Mouse (Mus musculus) hindbrain, embryonic 16.5 days (tissue): ENCODE results near the gene Susd6. TPM values are rescaled to one million over a fixed set of nuclear protein-coding genes. Genes with fewer than 3 reads are reported as not detected.
A peak's percentile ranks its signal among the peaks of the same experiment; 100 is the strongest.

Experiments
- ATAC-seq: fragments of 200-750 bp; cut with Nextera tagmentation; 2 replicates; pipeline ENCODE4 v1.8.0; 2017; ENCODE audit warnings: moderate TSS enrichment, moderate library complexity
- H3K27ac ChIP-seq: fragments of 300-500 bp; sonication (generic); 2 replicates; pipeline ENCODE4 v1.5.1; 2014; ENCODE audit warnings: low read depth, mild to moderate bottlenecking, control low read depth, low read length, moderate library complexity
- H3K27me3 ChIP-seq: fragments of 300-500 bp; sonication (generic); replicated peaks from 2 replicates; pipeline ENCODE4 v1.6.1; 2014; ENCODE audit warnings: low read length; ENCODE audit not compliant: control insufficient read depth, insufficient read depth
- H3K36me3 ChIP-seq: fragments of 300-500 bp; sonication (generic); 2 replicates; pipeline ENCODE4 v1.6.1; 2014; ENCODE audit warnings: mild to moderate bottlenecking, low read length, moderate library complexity, mixed read lengths; ENCODE audit not compliant: control insufficient read depth, insufficient read depth
- H3K4me1 ChIP-seq: fragments of 300-500 bp; sonication (generic); 2 replicates; pipeline ENCODE4 v1.6.1; 2014; ENCODE audit warnings: low read depth, low read length; ENCODE audit not compliant: control insufficient read depth, insufficient read depth
- H3K4me2 ChIP-seq: fragments of 300-500 bp; sonication (generic); 2 replicates; pipeline ENCODE4 v1.6.1; 2014; ENCODE audit warnings: mild to moderate bottlenecking, low read length, control low read depth, moderate library complexity
- H3K4me3 ChIP-seq: fragments of 300-500 bp; sonication (generic); 2 replicates; pipeline ENCODE4 v1.5.1; 2014; ENCODE audit warnings: mild to moderate bottlenecking, low read length, control low read depth, moderate library complexity
- H3K9ac ChIP-seq: fragments of 300-500 bp; sonication (generic); 2 replicates; pipeline ENCODE4 v1.6.1; 2014; ENCODE audit warnings: low read depth, mild to moderate bottlenecking, control low read depth, low read length, moderate library complexity
- H3K9me3 ChIP-seq: fragments of 300-500 bp; sonication (generic); 2 replicates; pipeline ENCODE4 v1.6.1; 2014; ENCODE audit warnings: mild to moderate bottlenecking, low read length, moderate library complexity; ENCODE audit not compliant: control insufficient read depth
- WGBS: fragments of 180-500 bp; shearing (Covaris S2); extraction: QIAGEN DNeasy Blood & Tissue Kit; methylation state at CpG from one replicate; pipeline ENCODE4 v1.1.7; 2014; 5-methylcytosine and 5-hydroxymethylcytosine counted together
- polyA plus RNA-seq: library from polyadenylated mRNA; unstranded; fragments of >200 nt; fragmentation: Nextera tagmentation; extraction: Ambion mirVana; gene quantifications from 2 replicates; pipeline ENCODE4 v1.2.1, GENCODE M21; 2015

Gene Susd6
- polyA plus RNA-seq, 1 experiment from 2014 or later = 9.9 TPM

- Histone ChIP-seq H3K9ac (no peak overlapping the region), H3K4me2 (no peak overlapping the region), H3K4me1 (peaks cover 7% of the 10 kb centered on the region), H3K27ac (no peak overlapping the region), H3K4me3 (no peak overlapping the region), H3K27me3 (no peaks in the 10 kb centered on the region), H3K36me3 (no peaks in the 10 kb centered on the region), H3K9me3 (no peaks in the 10 kb centered on the region)
- WGBS = 94% methylated on average over 4 of the region's 4 CpGs
- ATAC-seq = no peak
Measured at GRCm38 (mm10) chr12:80865175-80865574, 74.9 kb downstream of the Susd6 start.

- no peak overlapping the region for H3K4me2 ChIP-seq
- H3K9ac ChIP-seq = no peak overlapping the region
- ATAC-seq = no peak
- no peaks in the 10 kb centered on the region for H3K9me3 ChIP-seq
- H3K27ac ChIP-seq = no peak overlapping the region
- peaks cover 7% of the 10 kb centered on the region for H3K4me1 ChIP-seq
- no peaks in the 10 kb centered on the region for H3K36me3 ChIP-seq
- 69% methylated on average over 2 of the region's 2 CpGs for WGBS
- no peak overlapping the region for H3K4me3 ChIP-seq
- H3K27me3 ChIP-seq = no peaks in the 10 kb centered on the region
Measured at GRCm38 (mm10) chr12:80866023-80866422, 75.7 kb downstream of the Susd6 start.

GRCm38 (mm10) chr12:80867083-80867482, 76.8 kb downstream of the Susd6 start:
- no peak overlapping the region for H3K27ac ChIP-seq
- H3K4me3 ChIP-seq = no peak overlapping the region
- 86% methylated on average over 3 of the region's 3 CpGs for WGBS
- no peaks in the 10 kb centered on the region for H3K27me3 ChIP-seq
- H3K9ac ChIP-seq = no peak overlapping the region
- H3K4me1 ChIP-seq = peaks cover 4% of the 10 kb centered on the region
- no peak for ATAC-seq
- H3K4me2 ChIP-seq = no peak overlapping the region
- no peaks in the 10 kb centered on the region for H3K36me3 ChIP-seq
- no peaks in the 10 kb centered on the region for H3K9me3 ChIP-seq

- no peaks in the 10 kb centered on the region for H3K9me3 ChIP-seq
- H3K4me2 ChIP-seq = no peak overlapping the region
- ATAC-seq = no peak
- peaks cover 3% of the 10 kb centered on the region for H3K4me1 ChIP-seq
- no peaks in the 10 kb centered on the region for H3K27me3 ChIP-seq
- WGBS = 84% methylated on average over 7 of the region's 7 CpGs
- no peaks in the 10 kb centered on the region for H3K36me3 ChIP-seq
- no peak overlapping the region for H3K9ac ChIP-seq
- no peak overlapping the region for H3K27ac ChIP-seq
- no peak overlapping the region for H3K4me3 ChIP-seq
Measured at GRCm38 (mm10) chr12:80868401-80868800, 78.1 kb downstream of the Susd6 start.

GRCm38 (mm10) chr12:80877215-80878092, 87.1 kb downstream of the Susd6 start:
- 77% methylated on average over 7 of the region's 7 CpGs for WGBS
- H3K4me2 ChIP-seq = no peak overlapping the region
- H3K4me1 ChIP-seq = 0 out of 2 replicates have a peak, but pooled peaks cover 4% of the 10 kb centered on the region
- ATAC-seq = peak; percentile 48; the same call in 1 of the 2 replicates
- H3K27ac ChIP-seq = no peak overlapping the region
- no peaks in the 10 kb centered on the region for H3K27me3 ChIP-seq
- H3K9me3 ChIP-seq = no peaks in the 10 kb centered on the region
- no peak overlapping the region for H3K4me3 ChIP-seq
- H3K9ac ChIP-seq = no peak overlapping the region
- H3K36me3 ChIP-seq = peaks cover 15% of the 10 kb centered on the region

- 73% methylated on average over 6 of the region's 6 CpGs for WGBS
- Histone ChIP-seq H3K27me3 (no peaks in the 10 kb centered on the region), H3K4me3 (no peak overlapping the region), H3K4me1 (0 out of 2 replicates have a peak, but pooled peaks cover 4% of the 10 kb centered on the region), H3K9me3 (no peaks in the 10 kb centered on the region), H3K27ac (no peak overlapping the region), H3K36me3 (peaks cover 15% of the 10 kb centered on the region), H3K9ac (no peak overlapping the region), H3K4me2 (no peak overlapping the region)
- ATAC-seq = no peak
Measured at GRCm38 (mm10) chr12:80878093-80878430, 87.8 kb downstream of the Susd6 start.

- Histone ChIP-seq H3K4me1 (0 out of 2 replicates have a peak, but pooled peaks cover 4% of the 10 kb centered on the region), H3K9ac (no peak overlapping the region), H3K4me3 (no peak overlapping the region), H3K27me3 (no peaks in the 10 kb centered on the region), H3K27ac (no peak overlapping the region), H3K36me3 (peaks cover 15% of the 10 kb centered on the region), H3K9me3 (no peaks in the 10 kb centered on the region), H3K4me2 (no peak overlapping the region)
- 77% methylated on average over 3 of the region's 3 CpGs for WGBS
- ATAC-seq = no peak
Measured at GRCm38 (mm10) chr12:80878653-80879052, 88.3 kb downstream of the Susd6 start.

GRCm38 (mm10) chr12:80879267-80879666, 89.0 kb downstream of the Susd6 start:
- Histone ChIP-seq H3K9ac (no peak overlapping the region), H3K9me3 (no peaks in the 10 kb centered on the region), H3K27me3 (no peaks in the 10 kb centered on the region), H3K4me2 (no peak overlapping the region), H3K36me3 (peaks cover 13% of the 10 kb centered on the region), H3K4me3 (no peak overlapping the region), H3K27ac (no peak overlapping the region), H3K4me1 (0 out of 2 replicates have a peak, but pooled peaks cover 4% of the 10 kb centered on the region)
- WGBS = 64% methylated on average over 4 of the region's 4 CpGs
- ATAC-seq = no peak

GRCm38 (mm10) chr12:80881121-80881520, 90.8 kb downstream of the Susd6 start:
- H3K27me3 ChIP-seq = no peaks in the 10 kb centered on the region
- H3K4me3 ChIP-seq = no peak overlapping the region
- 88% methylated on average over 3 of the region's 3 CpGs for WGBS
- no peaks in the 10 kb centered on the region for H3K9me3 ChIP-seq
- no peak overlapping the region for H3K27ac ChIP-seq
- no peak overlapping the region for H3K9ac ChIP-seq
- H3K36me3 ChIP-seq = peaks cover 9% of the 10 kb centered on the region; the same call in 1 of the 2 replicates
- no peak for ATAC-seq
- H3K4me1 ChIP-seq = 0 out of 2 replicates have a peak, but pooled peaks cover 4% of the 10 kb centered on the region
- H3K4me2 ChIP-seq = no peak overlapping the region
